Mouse (Mus musculus): ENCODE measurements around the gene Med13. TPM values are rescaled to one million over a fixed set of nuclear protein-coding genes. Genes with fewer than 3 reads are reported as not detected.
"Not testable (repeated sequence)": the region's sequence is repeated elsewhere in the genome, so short reads cannot be mapped to it uniquely, and the experiment has no call there.

Med13 gene
- polyA plus RNA-seq, 1 experiment from 2014 or later: 6.6 TPM

GRCm38 (mm10) chr11:86348872-86349271, 8.5 kb downstream of the Med13 start:
- Histone ChIP-seq H3K36me3 (ENCODE audit: control insufficient read depth, insufficient read depth, low read length) (peaks cover 4% of the 10 kb centered on the region), H3K27ac (ENCODE audit: low read length) (no peak overlapping the region), H3K4me1 (ENCODE audit: control insufficient read depth, insufficient read depth, low read length) (peaks cover 24% of the 10 kb centered on the region), H3K27me3 (ENCODE audit: control insufficient read depth, insufficient read depth, low read depth, low read length) (no peaks in the 10 kb centered on the region), H3K9ac (ENCODE audit: low read depth, low read length) (no peak overlapping the region), H3K4me2 (ENCODE audit: low read length) (no peak overlapping the region), H3K4me3 (ENCODE audit: low read depth, low read length) (no peak overlapping the region), H3K9me3 (replicated peaks; ENCODE audit: control insufficient read depth, low read length, poor library complexity, severe bottlenecking) (no peaks in the 10 kb centered on the region)
- ATAC-seq: no peak

GRCm38 (mm10) chr11:86347387-86348122, 9.8 kb downstream of the Med13 start:
- Histone ChIP-seq H3K4me3 (ENCODE audit: low read depth, low read length) (no peak overlapping the region), H3K9me3 (replicated peaks; ENCODE audit: control insufficient read depth, low read length, poor library complexity, severe bottlenecking) (no peaks in the 10 kb centered on the region), H3K9ac (ENCODE audit: low read depth, low read length) (no peak overlapping the region), H3K36me3 (ENCODE audit: control insufficient read depth, insufficient read depth, low read length) (peaks cover 4% of the 10 kb centered on the region; the same call in 1 of the 2 replicates), H3K27ac (ENCODE audit: low read length) (no peak overlapping the region), H3K27me3 (ENCODE audit: control insufficient read depth, insufficient read depth, low read depth, low read length) (no peaks in the 10 kb centered on the region), H3K4me2 (ENCODE audit: low read length) (no peak overlapping the region), H3K4me1 (ENCODE audit: control insufficient read depth, insufficient read depth, low read length) (peaks cover 12% of the 10 kb centered on the region)
- WGBS: 80% methylated on average over 5 of the region's 5 CpGs
- ATAC-seq: no peak

DNA sequence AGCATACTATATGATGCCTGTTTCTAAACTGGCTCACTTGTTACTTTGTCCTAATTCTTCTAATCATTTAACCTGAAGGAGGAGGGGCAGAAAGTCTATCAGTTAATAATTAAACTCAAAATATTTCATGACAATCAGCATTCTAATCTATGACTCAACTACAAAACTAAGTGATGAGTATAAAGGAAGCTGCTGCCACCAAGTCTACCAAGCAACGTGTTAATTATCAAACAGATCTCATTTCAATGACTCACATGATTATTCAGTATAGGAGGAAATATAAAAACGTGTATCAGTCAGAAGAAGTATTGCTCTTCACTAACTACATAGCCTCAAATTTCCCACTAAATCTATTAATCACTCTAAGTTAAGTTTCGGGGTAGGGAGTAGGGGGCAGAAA, 10.9 kb downstream of the Med13 start:
- Histone ChIP-seq H3K36me3 (ENCODE audit: control insufficient read depth, insufficient read depth, low read length) (peaks cover 4% of the 10 kb centered on the region; the same call in 1 of the 2 replicates), H3K9me3 (replicated peaks; ENCODE audit: control insufficient read depth, low read length, poor library complexity, severe bottlenecking) (no peaks in the 10 kb centered on the region), H3K9ac (ENCODE audit: low read depth, low read length) (no peak overlapping the region), H3K27me3 (ENCODE audit: control insufficient read depth, insufficient read depth, low read depth, low read length) (no peaks in the 10 kb centered on the region), H3K4me3 (ENCODE audit: low read depth, low read length) (no peak overlapping the region), H3K4me1 (ENCODE audit: control insufficient read depth, insufficient read depth, low read length) (peaks cover 5% of the 10 kb centered on the region), H3K27ac (ENCODE audit: low read length) (no peak overlapping the region), H3K4me2 (ENCODE audit: low read length) (no peak overlapping the region)
- no peak for ATAC-seq
- WGBS: 90% methylated on average over 3 of the region's 3 CpGs

DNA sequence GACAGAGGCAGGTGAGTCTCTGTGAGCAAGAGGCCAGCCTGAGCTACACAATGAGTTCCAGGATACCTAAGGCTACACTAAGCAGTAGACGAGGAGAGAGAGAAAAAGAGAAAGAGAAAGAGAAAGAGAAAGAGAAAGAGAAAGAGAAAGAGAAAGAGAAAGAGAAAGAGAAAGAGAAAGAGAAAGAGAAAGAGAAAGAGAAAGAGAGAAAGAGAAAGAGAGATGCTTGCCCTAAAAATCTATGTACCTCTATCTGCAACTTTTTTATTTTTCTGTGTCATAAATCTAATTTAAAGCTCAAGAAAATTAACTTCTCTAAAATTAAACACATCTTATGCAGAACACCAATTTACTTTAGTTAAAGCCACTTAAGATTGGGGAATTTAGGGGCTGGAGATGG, 12.5 kb downstream of the Med13 start:
- H3K4me2 ChIP-seq (ENCODE audit: low read length); H3K4me1 ChIP-seq (ENCODE audit: control insufficient read depth, insufficient read depth, low read length); H3K36me3 ChIP-seq (ENCODE audit: control insufficient read depth, insufficient read depth, low read length); H3K27me3 ChIP-seq (ENCODE audit: control insufficient read depth, insufficient read depth, low read depth, low read length); H3K9me3 ChIP-seq (replicated peaks; ENCODE audit: control insufficient read depth, low read length, poor library complexity, severe bottlenecking); H3K27ac ChIP-seq (ENCODE audit: low read length); ATAC-seq; H3K4me3 ChIP-seq (ENCODE audit: low read depth, low read length); H3K9ac ChIP-seq (ENCODE audit: low read depth, low read length): not testable (repeated sequence)
- WGBS: 100% methylated on average over 1 of the region's 1 CpGs

GRCm38 (mm10) chr11:86324251-86324650, 33.2 kb downstream of the Med13 start:
- no peaks in the 10 kb centered on the region for H3K4me1 ChIP-seq (ENCODE audit: control insufficient read depth, insufficient read depth, low read length)
- ATAC-seq: no peak
- no peak overlapping the region for H3K4me2 ChIP-seq (ENCODE audit: low read length)
- H3K36me3 ChIP-seq (ENCODE audit: control insufficient read depth, insufficient read depth, low read length): peaks cover 10% of the 10 kb centered on the region
- H3K9me3 ChIP-seq (replicated peaks; ENCODE audit: control insufficient read depth, low read length, poor library complexity, severe bottlenecking): no peaks in the 10 kb centered on the region
- WGBS: 91% methylated on average over 5 of the region's 5 CpGs
- H3K27ac ChIP-seq (ENCODE audit: low read length): no peak overlapping the region
- no peaks in the 10 kb centered on the region for H3K27me3 ChIP-seq (ENCODE audit: control insufficient read depth, insufficient read depth, low read depth, low read length)
- no peak overlapping the region for H3K4me3 ChIP-seq (ENCODE audit: low read depth, low read length)
- no peak overlapping the region for H3K9ac ChIP-seq (ENCODE audit: low read depth, low read length)

GRCm38 (mm10) chr11:86314992-86315391, 42.4 kb downstream of the Med13 start:
- H3K36me3 ChIP-seq (ENCODE audit: control insufficient read depth, insufficient read depth, low read length); H3K4me1 ChIP-seq (ENCODE audit: control insufficient read depth, insufficient read depth, low read length); H3K4me2 ChIP-seq (ENCODE audit: low read length); H3K9me3 ChIP-seq (replicated peaks; ENCODE audit: control insufficient read depth, low read length, poor library complexity, severe bottlenecking); H3K27me3 ChIP-seq (ENCODE audit: control insufficient read depth, insufficient read depth, low read depth, low read length); H3K27ac ChIP-seq (ENCODE audit: low read length); H3K4me3 ChIP-seq (ENCODE audit: low read depth, low read length); H3K9ac ChIP-seq (ENCODE audit: low read depth, low read length); ATAC-seq: not testable (repeated sequence)
- 88% methylated on average over 3 of the region's 3 CpGs for WGBS

DNA sequence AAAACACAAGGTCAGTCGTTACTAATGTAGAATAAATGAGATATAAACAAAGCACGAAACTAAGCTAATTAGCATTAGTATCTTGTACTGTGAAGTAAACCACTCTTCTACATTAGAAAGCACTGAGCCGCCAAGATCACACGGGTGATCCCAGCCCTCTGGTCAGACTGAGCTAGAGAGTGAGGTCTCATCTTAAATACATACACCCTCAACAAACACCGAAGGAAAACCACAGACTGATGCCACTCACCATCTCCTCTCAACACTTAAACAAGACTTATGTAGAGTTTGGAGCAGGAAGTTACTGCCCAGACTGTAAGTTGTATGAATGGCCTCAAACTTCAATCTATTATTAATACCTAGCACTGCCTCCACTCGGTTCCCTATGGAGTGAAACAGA, 47.1 kb downstream of the Med13 start:
- Histone ChIP-seq H3K36me3 (ENCODE audit: control insufficient read depth, insufficient read depth, low read length) (no peaks in the 10 kb centered on the region; the same call in 1 of the 2 replicates), H3K4me3 (ENCODE audit: low read depth, low read length) (no peak overlapping the region), H3K9ac (ENCODE audit: low read depth, low read length) (no peak overlapping the region), H3K27me3 (ENCODE audit: control insufficient read depth, insufficient read depth, low read depth, low read length) (no peaks in the 10 kb centered on the region), H3K4me1 (ENCODE audit: control insufficient read depth, insufficient read depth, low read length) (no peaks in the 10 kb centered on the region), H3K27ac (ENCODE audit: low read length) (no peak overlapping the region), H3K4me2 (ENCODE audit: low read length) (no peak overlapping the region), H3K9me3 (replicated peaks; ENCODE audit: control insufficient read depth, low read length, poor library complexity, severe bottlenecking) (no peaks in the 10 kb centered on the region)
- no peak for ATAC-seq
- 83% methylated on average over 6 of the region's 6 CpGs for WGBS

DNA sequence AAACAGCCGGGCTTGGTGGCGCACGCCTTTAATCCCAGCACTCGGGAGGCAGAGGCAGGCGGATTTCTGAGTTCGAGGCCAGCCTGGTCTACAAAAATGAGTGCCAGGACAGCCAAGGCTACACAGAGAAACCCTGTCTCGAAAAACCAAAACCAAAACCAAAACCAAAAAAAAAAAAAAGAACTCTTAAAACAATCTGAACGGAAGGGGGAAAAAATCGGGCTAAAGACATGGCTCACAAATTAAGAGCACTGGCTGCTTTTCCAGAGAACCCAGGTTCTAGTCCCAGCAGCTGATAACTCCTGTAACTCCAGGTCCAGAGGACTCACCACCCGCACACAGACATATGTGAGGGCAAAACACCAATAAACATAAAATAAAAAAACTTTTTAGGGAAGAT, 65.2 kb downstream of the Med13 start:
- not testable (repeated sequence) for H3K27me3 ChIP-seq (ENCODE audit: control insufficient read depth, insufficient read depth, low read depth, low read length); H3K4me3 ChIP-seq (ENCODE audit: low read depth, low read length); H3K4me1 ChIP-seq (ENCODE audit: control insufficient read depth, insufficient read depth, low read length); H3K9me3 ChIP-seq (replicated peaks; ENCODE audit: control insufficient read depth, low read length, poor library complexity, severe bottlenecking); H3K4me2 ChIP-seq (ENCODE audit: low read length); ATAC-seq; H3K27ac ChIP-seq (ENCODE audit: low read length); H3K9ac ChIP-seq (ENCODE audit: low read depth, low read length); H3K36me3 ChIP-seq (ENCODE audit: control insufficient read depth, insufficient read depth, low read length)
- 95% methylated on average over 10 of the region's 10 CpGs for WGBS

DNA sequence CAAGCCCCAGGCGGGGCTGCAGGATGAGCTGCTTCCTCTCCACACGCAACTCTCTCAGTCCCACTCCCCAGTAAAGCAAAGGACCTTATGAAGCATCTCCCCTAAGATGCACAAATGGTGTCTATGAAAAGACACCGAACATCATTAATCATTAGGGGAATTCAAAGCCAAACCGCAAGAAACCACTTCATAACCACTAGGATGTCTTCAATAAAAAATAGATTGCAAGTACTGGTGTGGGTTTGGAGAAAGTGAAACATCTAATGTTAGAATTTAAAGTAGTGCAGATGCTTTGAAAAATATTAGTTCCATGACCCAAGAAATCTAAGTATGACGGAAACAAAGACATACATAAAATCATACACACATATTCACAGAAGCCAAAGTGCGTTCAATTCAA, 65.7 kb downstream of the Med13 start:
- H3K36me3 ChIP-seq (ENCODE audit: control insufficient read depth, insufficient read depth, low read length): peaks cover 5% of the 10 kb centered on the region; the same call in 1 of the 2 replicates
- H3K9ac ChIP-seq (ENCODE audit: low read depth, low read length): no peak overlapping the region
- no peak overlapping the region for H3K27ac ChIP-seq (ENCODE audit: low read length)
- no peaks in the 10 kb centered on the region for H3K9me3 ChIP-seq (replicated peaks; ENCODE audit: control insufficient read depth, low read length, poor library complexity, severe bottlenecking)
- H3K4me1 ChIP-seq (ENCODE audit: control insufficient read depth, insufficient read depth, low read length): no peaks in the 10 kb centered on the region
- no peak overlapping the region for H3K4me2 ChIP-seq (ENCODE audit: low read length)
- no peak overlapping the region for H3K4me3 ChIP-seq (ENCODE audit: low read depth, low read length)
- ATAC-seq: no peak
- 95% methylated on average over 6 of the region's 6 CpGs for WGBS
- no peaks in the 10 kb centered on the region for H3K27me3 ChIP-seq (ENCODE audit: control insufficient read depth, insufficient read depth, low read depth, low read length)

All from midbrain, embryonic 16.5 days (tissue).